Mouse (Mus musculus): ENCODE measurements around the gene Trim58. TPM values are rescaled to one million over a fixed set of nuclear protein-coding genes. Genes with fewer than 3 reads are reported as not detected.

Gene Trim58
- polyA plus RNA-seq, 1 experiment from 2014 or later, result 0.36 TPM

GRCm38 (mm10) chr11:58618369-58618768, 21.9 kb upstream of the Trim58 start:
- ATAC-seq (ENCODE audit: low FRiP score), result no peak
- H3K27me3 ChIP-seq, result 0 out of 2 replicates have a peak, but pooled peaks cover 5% of the 10 kb centered on the region

GRCm38 (mm10) chr11:58618793-58619192, 21.5 kb upstream of the Trim58 start:
- H3K4me2 ChIP-seq, result no peak overlapping the region
- no peaks in the 10 kb centered on the region for H3K9me3 ChIP-seq
- no peaks in the 10 kb centered on the region for H3K36me3 ChIP-seq (replicated peaks)
- H3K27ac ChIP-seq, result no peak overlapping the region
- 0 out of 2 replicates have a peak, but pooled peaks cover 5% of the 10 kb centered on the region for H3K27me3 ChIP-seq
- H3K4me1 ChIP-seq, result no peaks in the 10 kb centered on the region
- no peak overlapping the region for H3K9ac ChIP-seq
- H3K4me3 ChIP-seq (replicated peaks), result no peak overlapping the region
- 62% methylated on average over 6 of the region's 6 CpGs for WGBS
- ATAC-seq (ENCODE audit: low FRiP score), result no peak

More at GRCm38 (mm10) chr11:58618369-58618768, 21.9 kb upstream of the Trim58 start:
- Histone ChIP-seq H3K36me3 (replicated peaks) (no peaks in the 10 kb centered on the region), H3K9ac (no peak overlapping the region), H3K4me3 (replicated peaks) (no peak overlapping the region), H3K27ac (no peak overlapping the region), H3K4me2 (no peak overlapping the region), H3K4me1 (no peaks in the 10 kb centered on the region), H3K9me3 (no peaks in the 10 kb centered on the region)
- WGBS, result 71% methylated on average over 3 of the region's 3 CpGs

GRCm38 (mm10) chr11:58626146-58626545, 14.1 kb upstream of the Trim58 start:
- no peak for ATAC-seq (ENCODE audit: low FRiP score)
- 47% methylated on average over 4 of the region's 4 CpGs for WGBS

GRCm38 (mm10) chr11:58630401-58630800, 9.9 kb upstream of the Trim58 start, which contains the start of gene Olfr323:
TSS of gene Olfr323 (minus strand) at chr11:58630501.
- no peaks in the 10 kb centered on the region for H3K27me3 ChIP-seq
- no peak within 1 kb of the TSS for H3K4me2 ChIP-seq
- H3K27ac ChIP-seq, result no peak within 1 kb of the TSS
- H3K4me1 ChIP-seq, result no peaks in the 10 kb centered on the region
- H3K4me3 ChIP-seq (replicated peaks), result no peak within 1 kb of the TSS
- H3K9ac ChIP-seq, result no peak within 1 kb of the TSS
- no peak for ATAC-seq (ENCODE audit: low FRiP score)
- 85% methylated on average over 5 of the region's 5 CpGs for WGBS
- no peaks in the 10 kb centered on the region for H3K36me3 ChIP-seq (replicated peaks)
- no peaks in the 10 kb centered on the region for H3K9me3 ChIP-seq

More at GRCm38 (mm10) chr11:58626146-58626545, 14.1 kb upstream of the Trim58 start:
- Histone ChIP-seq H3K36me3 (replicated peaks) (no peaks in the 10 kb centered on the region), H3K4me3 (replicated peaks) (no peak overlapping the region), H3K27me3 (no peaks in the 10 kb centered on the region), H3K9me3 (no peaks in the 10 kb centered on the region), H3K9ac (no peak overlapping the region), H3K27ac (no peak overlapping the region), H3K4me2 (no peak overlapping the region), H3K4me1 (no peaks in the 10 kb centered on the region)

GRCm38 (mm10) chr11:58634878-58635277, 5.4 kb upstream of the Trim58 start:
- Histone ChIP-seq H3K27me3 (peaks cover 15% of the 10 kb centered on the region; the same call in 1 of the 2 replicates), H3K4me3 (replicated peaks) (no peak overlapping the region), H3K9ac (no peak overlapping the region), H3K4me1 (no peaks in the 10 kb centered on the region), H3K9me3 (no peaks in the 10 kb centered on the region), H3K4me2 (no peak overlapping the region), H3K27ac (no peak overlapping the region), H3K36me3 (replicated peaks) (no peaks in the 10 kb centered on the region)
- ATAC-seq (ENCODE audit: low FRiP score), result no peak
- 64% methylated on average over 4 of the region's 4 CpGs for WGBS

GRCm38 (mm10) chr11:58636376-58636977, 3.8 kb upstream of the Trim58 start:
- 27% methylated on average over 4 of the region's 4 CpGs for WGBS
- no peaks in the 10 kb centered on the region for H3K9me3 ChIP-seq
- peaks cover 10% of the 10 kb centered on the region for H3K4me1 ChIP-seq
- H3K4me2 ChIP-seq, result no peak overlapping the region
- no peak overlapping the region for H3K27ac ChIP-seq
- no peaks in the 10 kb centered on the region for H3K36me3 ChIP-seq (replicated peaks)
- no peak overlapping the region for H3K9ac ChIP-seq
- no peak for ATAC-seq (ENCODE audit: low FRiP score)
- no peak overlapping the region for H3K4me3 ChIP-seq (replicated peaks)
- peaks cover 27% of the 10 kb centered on the region for H3K27me3 ChIP-seq

GRCm38 (mm10) chr11:58638176-58638701, 2.0 kb upstream of the Trim58 start:
- WGBS, result 71% methylated on average over 7 of the region's 7 CpGs

GRCm38 (mm10) chr11:58641057-58641456, 792 bp downstream of the Trim58 start:
- Histone ChIP-seq H3K4me2 (peak overlapping the region; percentile 73), H3K9ac (peak overlapping the region; percentile 52; the same call in 1 of the 2 replicates), H3K4me3 (replicated peaks) (peak overlapping the region; percentile 42), H3K36me3 (replicated peaks) (no peaks in the 10 kb centered on the region), H3K27ac (no peak overlapping the region), H3K4me1 (peaks cover 10% of the 10 kb centered on the region), H3K9me3 (no peaks in the 10 kb centered on the region), H3K27me3 (peaks cover 34% of the 10 kb centered on the region)
- 26% methylated on average over 14 of the region's 14 CpGs for WGBS
- no peak for ATAC-seq (ENCODE audit: low FRiP score)

More at GRCm38 (mm10) chr11:58638176-58638701, 2.0 kb upstream of the Trim58 start:
- ATAC-seq (ENCODE audit: low FRiP score), result no peak
- Histone ChIP-seq H3K4me3 (replicated peaks) (no peak overlapping the region), H3K9me3 (no peaks in the 10 kb centered on the region), H3K27ac (no peak overlapping the region), H3K4me1 (peaks cover 10% of the 10 kb centered on the region), H3K36me3 (replicated peaks) (no peaks in the 10 kb centered on the region), H3K4me2 (no peak overlapping the region), H3K27me3 (peaks cover 34% of the 10 kb centered on the region), H3K9ac (no peak overlapping the region)

GRCm38 (mm10) chr11:58641638-58642358, 1.5 kb downstream of the Trim58 start:
- Histone ChIP-seq H3K36me3 (replicated peaks) (no peaks in the 10 kb centered on the region), H3K4me2 (no peak overlapping the region), H3K9ac (no peak overlapping the region), H3K27ac (no peak overlapping the region), H3K4me1 (peaks cover 10% of the 10 kb centered on the region), H3K4me3 (replicated peaks) (no peak overlapping the region), H3K9me3 (no peaks in the 10 kb centered on the region), H3K27me3 (peaks cover 34% of the 10 kb centered on the region)
- no peak for ATAC-seq (ENCODE audit: low FRiP score)
- WGBS, result 87% methylated on average over 13 of the region's 13 CpGs

- Histone ChIP-seq H3K27me3 (peaks cover 32% of the 10 kb centered on the region), H3K4me3 (replicated peaks) (no peak overlapping the region), H3K9me3 (no peaks in the 10 kb centered on the region), H3K4me2 (no peak overlapping the region), H3K36me3 (replicated peaks) (no peaks in the 10 kb centered on the region), H3K4me1 (peaks cover 10% of the 10 kb centered on the region), H3K9ac (no peak overlapping the region), H3K27ac (no peak overlapping the region)
- no peak for ATAC-seq (ENCODE audit: low FRiP score)
- WGBS, result 40% methylated on average over 6 of the region's 6 CpGs
These were observed 3.1 kb downstream of the Trim58 start for GRCm38 (mm10) chr11:58643350-58643749.

GRCm38 (mm10) chr11:58655151-58655550, 14.9 kb downstream of the Trim58 start:
- no peak overlapping the region for H3K4me3 ChIP-seq (replicated peaks)
- H3K27me3 ChIP-seq, result no peaks in the 10 kb centered on the region
- H3K9ac ChIP-seq, result no peak overlapping the region
- no peak for ATAC-seq (ENCODE audit: low FRiP score)
- no peaks in the 10 kb centered on the region for H3K4me1 ChIP-seq
- no peak overlapping the region for H3K27ac ChIP-seq
- no peaks in the 10 kb centered on the region for H3K36me3 ChIP-seq (replicated peaks)
- 91% methylated on average over 3 of the region's 3 CpGs for WGBS
- H3K9me3 ChIP-seq, result no peaks in the 10 kb centered on the region
- H3K4me2 ChIP-seq, result no peak overlapping the region

- 90% methylated on average over 4 of the region's 4 CpGs for WGBS
- no peaks in the 10 kb centered on the region for H3K27me3 ChIP-seq
- H3K9me3 ChIP-seq, result no peaks in the 10 kb centered on the region
- no peak within 1 kb of the TSS for H3K9ac ChIP-seq
- no peak within 1 kb of the TSS for H3K4me3 ChIP-seq (replicated peaks)
- no peak within 1 kb of the TSS for H3K27ac ChIP-seq
- no peaks in the 10 kb centered on the region for H3K36me3 ChIP-seq (replicated peaks)
- no peaks in the 10 kb centered on the region for H3K4me1 ChIP-seq
- no peak for ATAC-seq (ENCODE audit: low FRiP score)
- H3K4me2 ChIP-seq, result no peak within 1 kb of the TSS
These were observed 18.3 kb downstream of the Trim58 start, which contains the start of gene Olfr322 for GRCm38 (mm10) chr11:58658596-58658995. TSS of gene Olfr322 (plus strand) at chr11:58658782.
